Mouse (Mus musculus): ENCODE results near the gene Wdr81. TPM values are rescaled to one million over a fixed set of nuclear protein-coding genes. Genes with fewer than 3 reads are reported as not detected.

Gene Wdr81
- polyA plus RNA-seq, 1 experiment = 24.8 TPM

- no peak for TF ChIP-seq GATA1 (IDR thresholded peaks at IDR 0.05; ENCODE audit: low read length)
These were observed 55.1 kb downstream of the Wdr81 start for GRCm38 (mm10) chr11:75399411-75399841.

GRCm38 (mm10) chr11:75397452-75397851, 57.1 kb downstream of the Wdr81 start:
- no peak for TF ChIP-seq GATA1 (IDR thresholded peaks at IDR 0.05; ENCODE audit: low read length)

GRCm38 (mm10) chr11:75395611-75396010, 58.9 kb downstream of the Wdr81 start:
- no peak for TF ChIP-seq GATA1 (IDR thresholded peaks at IDR 0.05; ENCODE audit: low read length)

Other genes starting within 250 kb of the Wdr81 start
- 104 and 153 TPM in 2 replicates for gene Rpa1, start 106.4 kb downstream of the Wdr81 start, polyA plus RNA-seq (2012)
- gene Smyd4, start 106.3 kb downstream of the Wdr81 start, polyA plus RNA-seq (2012) = 0.67 and 0.75 TPM in 2 replicates
- not detected in 2 replicates for gene Serpinf1, start 32.0 kb downstream of the Wdr81 start, polyA plus RNA-seq (2012)
- gene Serpinf2, start 15.1 kb downstream of the Wdr81 start, polyA plus RNA-seq (2012) = 0.05 TPM in 1 of 2 replicates, not detected in the other
- not detected in 2 replicates for gene Tlcd2, start 7.0 kb upstream of the Wdr81 start, polyA plus RNA-seq (2012)
- 57.7 and 84.3 TPM in 2 replicates for gene Prpf8, start 32.1 kb upstream of the Wdr81 start, polyA plus RNA-seq (2012)
- gene Rilp, start 55.4 kb upstream of the Wdr81 start, polyA plus RNA-seq (2012) = 0.30 and 0.37 TPM in 2 replicates
- gene Scarf1, start 58.8 kb upstream of the Wdr81 start, polyA plus RNA-seq (2012) = 0.03 and 0.04 TPM in 2 replicates
- gene Slc43a2, start 77.0 kb upstream of the Wdr81 start, polyA plus RNA-seq (2012) = 5.1 and 6.5 TPM in 2 replicates
- gene Pitpna, start 133.4 kb upstream of the Wdr81 start, polyA plus RNA-seq (2012) = 36.7 and 46.7 TPM in 2 replicates
- 23.9 and 39.1 TPM in 2 replicates for gene Inpp5k, start 176.3 kb upstream of the Wdr81 start, polyA plus RNA-seq (2012)
- 32.6 and 47.1 TPM in 2 replicates for gene Myo1c, start 195.8 kb upstream of the Wdr81 start, polyA plus RNA-seq (2012)
- 124 and 160 TPM in 2 replicates for gene Crk, start 224.5 kb upstream of the Wdr81 start, polyA plus RNA-seq (2012)